Mouse (Mus musculus) heart, embryonic 13.5 days (tissue): ENCODE measurements around the gene Elfn2. TPM values are rescaled to one million over a fixed set of nuclear protein-coding genes. Genes with fewer than 3 reads are reported as not detected.

Experiments used
- ATAC-seq: fragments of 200-750 bp; cut with Nextera tagmentation; 2 replicates; pipeline ENCODE4 v1.8.0; 2017; ENCODE audit warnings: moderate TSS enrichment; ENCODE audit not compliant: insufficient number of reproducible peaks, low FRiP score, low TSS enrichment; ENCODE audit errors: extremely low read depth
- H3K27ac ChIP-seq: fragments of 300-500 bp; sonication (generic); replicated peaks from 2 replicates; pipeline ENCODE4 v1.5.1; 2015; ENCODE audit warnings: moderate library complexity, mild to moderate bottlenecking, inconsistent platforms
- H3K27me3 ChIP-seq: fragments of 300-500 bp; sonication (generic); replicated peaks from 2 replicates; pipeline ENCODE4 v1.6.1; 2015; ENCODE audit warnings: mild to moderate bottlenecking, inconsistent platforms
- H3K36me3 ChIP-seq: fragments of 300-500 bp; sonication (generic); 2 replicates; pipeline ENCODE4 v1.6.1; 2015; ENCODE audit warnings: mild to moderate bottlenecking, inconsistent platforms
- H3K4me1 ChIP-seq: fragments of 300-500 bp; sonication (generic); 2 replicates; pipeline ENCODE4 v1.6.1; 2015; ENCODE audit warnings: inconsistent platforms
- H3K4me2 ChIP-seq: fragments of 300-500 bp; sonication (generic); 2 replicates; pipeline ENCODE4 v1.6.1; 2015; ENCODE audit warnings: inconsistent platforms, mild to moderate bottlenecking, moderate library complexity
- H3K4me3 ChIP-seq: fragments of 300-500 bp; sonication (generic); 2 replicates; pipeline ENCODE4 v1.5.1; 2015; ENCODE audit warnings: moderate library complexity, mild to moderate bottlenecking, inconsistent platforms
- H3K9ac ChIP-seq: fragments of 300-500 bp; sonication (generic); 2 replicates; pipeline ENCODE4 v1.6.1; 2015; ENCODE audit warnings: inconsistent platforms, mild to moderate bottlenecking, moderate library complexity
- H3K9me3 ChIP-seq: fragments of 300-500 bp; sonication (generic); 2 replicates; pipeline ENCODE4 v1.6.1; 2016; ENCODE audit warnings: inconsistent platforms
- WGBS: fragments of 180-500 bp; shearing (Covaris S2); methylation state at CpG from one replicate; pipeline ENCODE4 v1.1.7; 2015; ENCODE audit warnings: mixed read lengths; 5-methylcytosine and 5-hydroxymethylcytosine counted together
- polyA plus RNA-seq: library from polyadenylated mRNA; unstranded; fragments of >200 nt; fragmentation: Nextera tagmentation; extraction: Ambion mirVana; gene quantifications from 2 replicates; pipeline ENCODE4 v1.2.1, GENCODE M21; 2015

Elfn2 gene
- polyA plus RNA-seq = 0.03 TPM in 1 of 2 replicates, not detected in the other

DNA sequence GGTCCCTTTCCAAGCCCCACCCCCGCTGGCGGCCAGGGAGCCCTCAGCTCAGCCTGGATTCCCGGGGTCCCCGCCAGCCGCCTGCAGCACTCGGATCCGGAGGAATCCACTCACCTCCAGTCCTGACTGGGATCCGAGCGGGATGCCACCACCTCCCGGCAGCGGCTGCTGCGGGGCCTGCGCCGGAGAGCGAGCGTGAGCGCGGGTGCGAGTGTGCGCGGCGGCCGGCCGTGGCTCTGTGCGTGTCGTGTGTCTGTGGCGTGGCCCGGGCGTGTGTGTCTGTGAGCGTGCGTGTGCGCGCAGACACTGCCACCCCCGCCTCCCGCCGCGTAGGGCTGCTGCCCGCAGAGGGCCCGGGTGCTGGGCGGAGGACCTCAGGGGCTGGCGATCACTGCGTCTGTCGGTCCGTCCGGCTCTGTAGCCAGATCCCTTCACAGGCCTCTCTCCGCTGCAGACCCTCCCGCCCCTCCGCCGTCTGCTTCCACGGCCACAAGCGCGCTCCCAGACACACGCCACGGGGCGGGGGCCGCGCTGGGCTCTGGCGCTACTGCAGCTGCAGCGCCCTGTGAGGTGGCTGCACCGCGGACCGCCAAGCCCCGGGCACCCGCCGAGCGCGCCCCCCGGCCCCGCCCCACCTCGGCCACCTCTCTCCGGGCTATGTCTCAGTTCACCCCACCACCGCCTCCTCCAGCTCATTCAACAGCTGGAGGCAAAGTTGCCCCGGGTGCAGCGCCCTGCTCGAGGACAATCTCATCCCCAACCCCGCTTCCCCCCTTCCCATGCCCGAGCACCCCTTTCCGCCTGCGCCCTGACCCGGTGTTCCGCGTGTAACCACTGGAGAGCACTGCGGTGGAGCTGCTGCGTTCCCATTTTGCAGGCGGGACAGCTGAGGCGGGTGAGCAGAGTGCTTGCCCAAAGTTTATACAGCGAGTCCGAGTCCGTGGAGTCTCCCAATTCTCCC is at the start of gene Elfn2:
Elfn2 (minus strand) TSS at position 482 of the 961 bp plus-strand sequence.
- ATAC-seq = no peak
- Histone ChIP-seq H3K36me3 (no peaks in the 10 kb centered on the region), H3K9me3 (no peaks in the 10 kb centered on the region), H3K4me3 (peak within 1 kb of the TSS; percentile 53), H3K4me2 (peak within 1 kb of the TSS; percentile 75), H3K27ac (no peak within 1 kb of the TSS), H3K9ac (peak within 1 kb of the TSS; percentile 69), H3K4me1 (peaks cover 30% of the 10 kb centered on the region), H3K27me3 (peaks cover 89% of the 10 kb centered on the region)
- 2% methylated on average over 88 of the region's 89 CpGs for WGBS

GRCm38 (mm10) chr15:78763704-78764103 is 45.1 kb upstream of the Elfn2 start:
- no peaks in the 10 kb centered on the region for H3K9me3 ChIP-seq
- no peaks in the 10 kb centered on the region for H3K4me1 ChIP-seq
- no peak overlapping the region for H3K4me3 ChIP-seq
- WGBS = 85% methylated on average over 5 of the region's 5 CpGs
- no peaks in the 10 kb centered on the region for H3K36me3 ChIP-seq
- no peak overlapping the region for H3K4me2 ChIP-seq
- no peaks in the 10 kb centered on the region; the same call in 1 of the 2 replicates for H3K27me3 ChIP-seq
- no peak overlapping the region for H3K27ac ChIP-seq
- H3K9ac ChIP-seq = no peak overlapping the region
- ATAC-seq = no peak

DNA sequence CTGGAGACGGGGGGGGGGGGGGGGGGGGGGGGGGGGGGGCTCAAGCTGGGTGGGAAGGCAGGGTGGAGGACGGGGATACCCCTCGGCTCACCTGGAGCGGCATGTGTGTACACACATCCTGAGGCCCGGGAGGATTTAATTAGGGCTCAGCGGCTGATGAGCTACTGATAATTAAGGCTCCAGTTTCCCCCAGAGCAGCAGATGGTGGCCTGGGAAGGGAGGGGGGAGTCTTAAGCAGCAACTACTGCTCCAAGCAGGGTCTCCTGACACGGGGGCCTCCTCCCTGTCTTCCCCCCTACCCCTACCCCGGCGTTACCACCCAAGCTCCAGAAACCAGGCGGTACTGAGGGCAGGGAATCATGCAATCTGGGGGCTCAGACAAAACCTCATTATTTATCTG is 44.6 kb upstream of the Elfn2 start:
- Histone ChIP-seq H3K9ac (no peak overlapping the region), H3K4me1 (no peaks in the 10 kb centered on the region), H3K4me2 (no peak overlapping the region), H3K27me3 (no peaks in the 10 kb centered on the region; the same call in 1 of the 2 replicates), H3K9me3 (no peaks in the 10 kb centered on the region), H3K27ac (no peak overlapping the region), H3K4me3 (no peak overlapping the region), H3K36me3 (no peaks in the 10 kb centered on the region)
- WGBS = 33% methylated on average over 9 of the region's 10 CpGs
- no peak for ATAC-seq

DNA sequence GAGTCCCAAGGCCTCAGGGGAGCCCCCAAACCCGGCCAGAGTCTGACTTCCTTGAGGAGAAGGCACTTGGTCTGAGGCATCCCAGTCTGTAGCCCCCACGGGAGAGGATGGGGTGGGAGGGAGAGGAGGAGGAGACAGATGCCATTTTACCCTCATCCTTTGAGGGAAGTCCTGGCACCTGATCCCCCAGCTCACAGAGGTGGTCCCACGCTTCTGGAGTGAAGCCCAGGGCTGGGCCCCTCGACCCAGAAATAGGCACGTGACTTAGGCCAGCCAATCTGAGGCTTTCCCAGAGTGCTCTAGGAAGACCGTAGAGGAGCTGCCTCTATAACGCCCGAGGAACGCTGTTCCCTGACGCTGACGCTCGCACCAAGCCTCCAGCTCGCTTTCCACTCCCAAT is 42.5 kb upstream of the Elfn2 start:
- no peak for ATAC-seq
- no peak overlapping the region for H3K9ac ChIP-seq
- no peaks in the 10 kb centered on the region for H3K36me3 ChIP-seq
- peaks cover 7% of the 10 kb centered on the region; the same call in 1 of the 2 replicates for H3K27me3 ChIP-seq
- no peak overlapping the region for H3K4me2 ChIP-seq
- no peaks in the 10 kb centered on the region for H3K9me3 ChIP-seq
- H3K4me1 ChIP-seq = no peaks in the 10 kb centered on the region
- WGBS = 71% methylated on average over 13 of the region's 13 CpGs
- H3K4me3 ChIP-seq = no peak overlapping the region
- no peak overlapping the region for H3K27ac ChIP-seq

DNA sequence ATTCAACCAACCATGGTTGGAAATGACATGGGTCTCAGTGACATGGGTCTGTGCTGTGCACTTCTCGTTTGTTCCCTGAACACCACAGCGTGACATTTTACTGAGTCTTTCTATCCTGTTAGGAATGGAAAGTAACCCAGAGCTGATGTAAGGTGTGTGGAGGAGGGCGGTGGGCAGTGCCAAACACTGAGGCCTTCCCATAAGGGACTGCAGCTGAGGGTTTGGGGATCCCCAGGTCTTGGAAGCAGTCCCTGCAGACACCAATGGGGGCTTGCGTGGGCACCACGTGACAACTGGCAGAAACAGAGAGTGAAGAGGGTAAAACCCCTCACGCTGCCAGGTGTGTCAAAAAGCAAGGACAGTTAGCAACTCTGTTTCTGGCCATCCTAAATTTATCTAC is 39.6 kb upstream of the Elfn2 start:
- no peak overlapping the region for H3K27ac ChIP-seq
- no peak for ATAC-seq
- peaks cover 7% of the 10 kb centered on the region; the same call in 1 of the 2 replicates for H3K27me3 ChIP-seq
- no peak overlapping the region for H3K4me3 ChIP-seq
- H3K9me3 ChIP-seq = no peaks in the 10 kb centered on the region
- H3K4me1 ChIP-seq = no peaks in the 10 kb centered on the region
- no peak overlapping the region for H3K4me2 ChIP-seq
- 84% methylated on average over 6 of the region's 6 CpGs for WGBS
- no peaks in the 10 kb centered on the region for H3K36me3 ChIP-seq
- no peak overlapping the region for H3K9ac ChIP-seq

DNA sequence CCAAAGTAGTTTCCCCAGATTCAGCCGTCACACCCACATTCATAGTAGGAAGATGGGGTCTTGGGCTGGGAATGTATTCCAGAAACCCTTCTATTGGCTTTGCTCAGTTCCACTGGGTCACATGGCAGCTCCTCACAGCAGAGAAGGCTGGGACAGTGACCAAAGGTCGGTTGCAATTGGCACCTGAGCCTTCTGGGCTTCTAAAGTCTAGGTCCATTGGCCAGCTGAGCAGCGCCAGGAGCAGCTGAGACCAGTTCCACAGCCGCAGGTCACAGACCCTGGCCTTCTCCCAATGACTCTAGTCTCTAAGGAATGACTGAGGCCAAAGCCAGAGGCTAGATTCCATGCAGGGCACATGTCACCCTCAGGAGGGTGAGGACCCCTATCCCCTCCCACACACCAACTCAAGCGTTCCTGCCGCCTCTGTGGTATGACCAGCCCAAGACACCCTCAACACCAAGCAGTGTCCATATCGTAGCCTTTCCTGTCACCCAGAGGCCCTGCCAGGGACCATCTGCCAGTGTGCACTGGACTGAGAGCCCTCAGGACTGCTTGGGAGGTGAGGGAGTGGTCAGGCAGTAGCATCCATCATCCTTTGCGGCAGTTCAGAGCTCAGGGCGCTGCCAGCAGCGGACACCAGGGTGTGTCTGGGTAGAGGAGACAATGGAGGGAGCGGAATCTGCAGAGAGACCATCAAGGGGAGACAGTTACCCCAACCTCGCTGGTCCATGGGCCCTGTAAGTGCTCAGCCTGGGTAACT is 37.6 kb upstream of the Elfn2 start:
- Histone ChIP-seq H3K4me3 (no peak overlapping the region), H3K27me3 (peaks cover 7% of the 10 kb centered on the region; the same call in 1 of the 2 replicates), H3K36me3 (no peaks in the 10 kb centered on the region), H3K4me2 (no peak overlapping the region), H3K4me1 (no peaks in the 10 kb centered on the region), H3K9me3 (no peaks in the 10 kb centered on the region), H3K9ac (no peak overlapping the region), H3K27ac (no peak overlapping the region)
- WGBS = 68% methylated on average over 12 of the region's 12 CpGs
- ATAC-seq = no peak

DNA sequence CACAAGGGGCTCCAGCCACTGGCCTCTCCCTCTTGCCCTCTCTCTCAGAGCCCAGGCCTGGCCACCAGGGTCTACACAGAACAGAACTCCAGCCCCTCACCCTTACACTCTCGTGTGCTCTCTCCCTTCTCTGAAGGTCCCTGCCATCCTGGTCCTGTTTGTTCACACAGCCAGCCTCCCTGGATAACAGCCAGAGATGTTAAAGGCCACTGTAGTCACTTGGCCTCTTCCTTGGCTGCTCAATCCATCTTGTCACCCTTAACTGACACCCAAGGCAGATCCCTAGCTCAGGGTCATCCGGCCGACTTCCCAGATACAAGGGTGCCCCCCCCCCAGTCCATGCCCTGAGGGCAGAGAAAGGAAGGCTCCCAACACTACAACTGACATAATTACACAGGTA is 36.7 kb upstream of the Elfn2 start:
- Histone ChIP-seq H3K4me1 (no peaks in the 10 kb centered on the region), H3K27me3 (peaks cover 14% of the 10 kb centered on the region; the same call in 1 of the 2 replicates), H3K36me3 (no peaks in the 10 kb centered on the region), H3K9ac (no peak overlapping the region), H3K27ac (no peak overlapping the region), H3K9me3 (no peaks in the 10 kb centered on the region), H3K4me3 (no peak overlapping the region), H3K4me2 (no peak overlapping the region)
- 49% methylated on average over 3 of the region's 3 CpGs for WGBS
- ATAC-seq = no peak

- Histone ChIP-seq H3K27ac (no peak overlapping the region), H3K36me3 (no peaks in the 10 kb centered on the region), H3K4me2 (no peak overlapping the region), H3K27me3 (peaks cover 16% of the 10 kb centered on the region; the same call in 1 of the 2 replicates), H3K9ac (no peak overlapping the region), H3K4me3 (no peak overlapping the region), H3K4me1 (no peaks in the 10 kb centered on the region), H3K9me3 (no peaks in the 10 kb centered on the region)
- no peak for ATAC-seq
- 67% methylated on average over 5 of the region's 5 CpGs for WGBS
Observed at GRCm38 (mm10) chr15:78754144-78754543, 35.6 kb upstream of the Elfn2 start.

- Histone ChIP-seq H3K4me1 (no peaks in the 10 kb centered on the region), H3K9me3 (no peaks in the 10 kb centered on the region), H3K4me2 (no peak overlapping the region), H3K4me3 (no peak overlapping the region), H3K27me3 (peaks cover 16% of the 10 kb centered on the region; the same call in 1 of the 2 replicates), H3K27ac (no peak overlapping the region), H3K36me3 (no peaks in the 10 kb centered on the region), H3K9ac (no peak overlapping the region)
- ATAC-seq = no peak
Observed at GRCm38 (mm10) chr15:78752991-78753390, 34.4 kb upstream of the Elfn2 start.

GRCm38 (mm10) chr15:78750608-78751350 is 32.2 kb upstream of the Elfn2 start:
- ATAC-seq = no peak; the same call in 1 of the 2 replicates
- WGBS = 45% methylated on average over 6 of the region's 6 CpGs
- no peaks in the 10 kb centered on the region for H3K4me1 ChIP-seq
- H3K27ac ChIP-seq = no peak overlapping the region
- no peak overlapping the region for H3K4me2 ChIP-seq
- no peak overlapping the region for H3K9ac ChIP-seq
- no peaks in the 10 kb centered on the region for H3K36me3 ChIP-seq
- no peak overlapping the region for H3K4me3 ChIP-seq
- 0 out of 2 replicates have a peak, but pooled peaks cover 9% of the 10 kb centered on the region for H3K27me3 ChIP-seq
- H3K9me3 ChIP-seq = no peaks in the 10 kb centered on the region

- 44% methylated on average over 5 of the region's 5 CpGs for WGBS
- no peak for ATAC-seq
- Histone ChIP-seq H3K4me2 (no peak overlapping the region), H3K9me3 (no peaks in the 10 kb centered on the region), H3K4me3 (no peak overlapping the region), H3K9ac (no peak overlapping the region), H3K27ac (no peak overlapping the region), H3K36me3 (no peaks in the 10 kb centered on the region), H3K4me1 (no peaks in the 10 kb centered on the region), H3K27me3 (0 out of 2 replicates have a peak, but pooled peaks cover 9% of the 10 kb centered on the region)
Observed at GRCm38 (mm10) chr15:78749855-78750254, 31.3 kb upstream of the Elfn2 start.
